Mouse (Mus musculus) heart, embryonic 12.5 days (tissue): ENCODE measurements around the gene Insl3. TPM values are rescaled to one million over a fixed set of nuclear protein-coding genes. Genes with fewer than 3 reads are reported as not detected.
A peak's percentile ranks its signal among the peaks of the same experiment; 100 is the strongest.

Experiments used
- ATAC-seq: fragments of 200-750 bp; cut with Nextera tagmentation; 2 replicates; pipeline ENCODE4 v1.8.0; 2017; ENCODE audit warnings: moderate TSS enrichment, moderate library complexity; ENCODE audit not compliant: insufficient number of reproducible peaks, low FRiP score
- H3K27ac ChIP-seq: fragments of 300-500 bp; sonication (generic); 2 replicates; pipeline ENCODE4 v1.5.1; 2016; ENCODE audit warnings: mild to moderate bottlenecking, moderate library complexity; ENCODE audit not compliant: poor library complexity, severe bottlenecking
- H3K27me3 ChIP-seq: fragments of 300-500 bp; sonication (generic); replicated peaks from 2 replicates; pipeline ENCODE4 v1.6.1; 2016; ENCODE audit warnings: mild to moderate bottlenecking, moderate library complexity
- H3K36me3 ChIP-seq: fragments of 300-500 bp; sonication (generic); 2 replicates; pipeline ENCODE4 v1.6.1; 2016; ENCODE audit warnings: mild to moderate bottlenecking, moderate library complexity
- H3K4me1 ChIP-seq: fragments of 300-500 bp; sonication (generic); replicated peaks from 2 replicates; pipeline ENCODE4 v1.6.1; 2016; ENCODE audit warnings: mild to moderate bottlenecking
- H3K4me2 ChIP-seq: fragments of 300-500 bp; sonication (generic); 2 replicates; pipeline ENCODE4 v1.6.1; 2016; ENCODE audit warnings: mild to moderate bottlenecking, moderate library complexity
- H3K4me3 ChIP-seq: fragments of 300-500 bp; sonication (generic); 2 replicates; pipeline ENCODE4 v1.5.1; 2016; ENCODE audit warnings: mild to moderate bottlenecking
- H3K9ac ChIP-seq: fragments of 300-500 bp; sonication (generic); 2 replicates; pipeline ENCODE4 v1.6.1; 2016; ENCODE audit warnings: mild to moderate bottlenecking, moderate library complexity
- H3K9me3 ChIP-seq: fragments of 300-500 bp; sonication (generic); replicated peaks from 2 replicates; pipeline ENCODE4 v1.6.1; 2016; ENCODE audit warnings: mild to moderate bottlenecking, moderate library complexity
- WGBS: fragments of 180-500 bp; shearing (Covaris S2); methylation state at CpG from one replicate; pipeline ENCODE4 v1.1.7; 2016; 5-methylcytosine and 5-hydroxymethylcytosine counted together
- polyA plus RNA-seq: library from polyadenylated mRNA; unstranded; fragments of >200 nt; fragmentation: Nextera tagmentation; extraction: Ambion mirVana; gene quantifications from 2 replicates; pipeline ENCODE4 v1.2.1, GENCODE M21; 2016

Insl3 gene
- polyA plus RNA-seq, result 2.0 and 2.4 TPM in 2 replicates

DNA sequence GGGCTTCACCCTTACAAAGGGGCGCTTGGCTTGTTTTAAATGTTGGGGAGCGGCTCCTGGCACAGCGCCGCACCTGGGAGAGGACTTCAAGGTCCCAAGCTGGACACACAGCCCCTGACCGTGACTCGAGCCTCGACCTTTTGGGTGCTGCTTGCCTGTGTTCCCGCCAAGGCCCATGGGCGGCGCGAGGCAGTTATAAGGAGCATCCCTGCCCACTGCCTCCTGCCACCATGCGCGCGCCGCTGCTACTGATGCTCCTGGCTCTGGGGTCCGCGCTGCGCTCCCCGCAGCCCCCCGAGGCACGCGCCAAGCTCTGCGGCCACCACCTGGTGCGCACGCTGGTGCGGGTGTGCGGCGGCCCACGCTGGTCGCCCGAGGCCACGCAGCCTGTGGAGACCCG, at the start of gene Insl3:
Insl3 (plus strand) TSS at position 187 of the 400 bp plus-strand sequence.
- H3K27ac ChIP-seq, result no peak within 1 kb of the TSS
- H3K4me3 ChIP-seq, result no peak within 1 kb of the TSS
- H3K27me3 ChIP-seq, result peaks cover 100% of the 10 kb centered on the region
- H3K9ac ChIP-seq, result no peak within 1 kb of the TSS
- peaks cover 29% of the 10 kb centered on the region for H3K4me1 ChIP-seq
- H3K4me2 ChIP-seq, result no peak within 1 kb of the TSS
- ATAC-seq, result no peak
- WGBS, result 6% methylated on average over 33 of the region's 33 CpGs
- no peaks in the 10 kb centered on the region; the same call in 1 of the 2 replicates for H3K9me3 ChIP-seq
- no peaks in the 10 kb centered on the region for H3K36me3 ChIP-seq

GRCm38 (mm10) chr8:71639318-71639717, 49.7 kb upstream of the Insl3 start:
- H3K4me2 ChIP-seq, result no peak overlapping the region
- H3K9me3 ChIP-seq, result no peaks in the 10 kb centered on the region
- no peak overlapping the region for H3K4me3 ChIP-seq
- ATAC-seq, result no peak
- H3K9ac ChIP-seq, result no peak overlapping the region
- peaks cover 26% of the 10 kb centered on the region for H3K27me3 ChIP-seq
- no peaks in the 10 kb centered on the region for H3K36me3 ChIP-seq
- WGBS, result 73% methylated on average over 4 of the region's 4 CpGs
- no peak overlapping the region for H3K27ac ChIP-seq
- H3K4me1 ChIP-seq, result 0 out of 2 replicates have a peak, but pooled peaks cover 4% of the 10 kb centered on the region

DNA sequence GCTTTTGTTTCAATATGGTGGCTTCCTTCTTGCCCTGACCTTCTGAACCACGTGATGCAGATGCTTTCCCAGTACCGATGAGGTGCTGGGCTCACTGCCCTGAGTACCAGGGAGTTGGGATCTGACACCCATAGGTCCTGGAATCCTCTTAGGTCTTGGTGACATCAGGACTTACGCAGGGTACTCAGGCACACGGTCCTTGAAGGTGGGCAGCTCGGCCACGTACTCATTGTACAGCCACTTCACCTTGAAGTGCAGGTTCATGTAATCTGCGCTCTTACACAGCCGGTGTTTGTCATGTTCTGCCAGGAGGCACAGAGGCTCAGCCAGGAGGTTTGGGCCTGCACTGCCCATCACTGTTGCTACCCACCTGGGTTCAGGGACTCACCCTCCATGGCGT, 43.5 kb upstream of the Insl3 start:
- Histone ChIP-seq H3K9me3 (no peaks in the 10 kb centered on the region), H3K4me2 (no peak overlapping the region), H3K4me3 (no peak overlapping the region), H3K36me3 (no peaks in the 10 kb centered on the region), H3K27me3 (peaks cover 11% of the 10 kb centered on the region), H3K27ac (no peak overlapping the region), H3K9ac (no peak overlapping the region), H3K4me1 (no peaks in the 10 kb centered on the region)
- no peak for ATAC-seq
- 75% methylated on average over 9 of the region's 9 CpGs for WGBS

DNA sequence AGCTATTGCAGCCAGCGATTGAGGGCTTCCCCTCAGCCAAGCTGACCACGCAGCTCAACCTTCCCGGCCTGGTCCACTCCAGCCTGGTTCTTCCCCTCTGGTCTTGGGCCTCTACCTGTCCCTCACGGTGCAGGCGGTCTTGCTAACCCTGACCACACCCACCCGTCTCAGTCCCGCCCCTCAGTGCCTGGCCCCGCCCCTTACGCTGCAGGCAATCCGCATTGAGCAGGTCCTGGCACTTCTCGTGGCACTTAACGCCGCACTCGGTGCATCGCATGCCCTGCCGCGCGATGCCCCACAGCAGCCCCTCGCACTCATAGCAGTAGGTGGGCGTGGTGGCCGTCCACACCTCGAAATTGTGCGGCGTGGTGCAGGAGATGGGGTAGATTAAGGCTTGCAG, 34.4 kb upstream of the Insl3 start:
- no peak overlapping the region for H3K9ac ChIP-seq
- peak overlapping the region; percentile 15; the same call in 1 of the 2 replicates for H3K4me3 ChIP-seq
- peaks cover 90% of the 10 kb centered on the region for H3K27me3 ChIP-seq
- H3K4me1 ChIP-seq, result peaks cover 5% of the 10 kb centered on the region
- H3K4me2 ChIP-seq, result peak overlapping the region; percentile 45
- H3K27ac ChIP-seq, result no peak overlapping the region
- no peaks in the 10 kb centered on the region for H3K36me3 ChIP-seq
- ATAC-seq, result peak; percentile 16; the same call in 1 of the 2 replicates
- H3K9me3 ChIP-seq, result no peaks in the 10 kb centered on the region
- 3% methylated on average over 24 of the region's 24 CpGs for WGBS

GRCm38 (mm10) chr8:71657816-71658215, 31.2 kb upstream of the Insl3 start:
- H3K27ac ChIP-seq, result no peak overlapping the region
- peaks cover 7% of the 10 kb centered on the region for H3K4me1 ChIP-seq
- no peak overlapping the region for H3K9ac ChIP-seq
- WGBS, result 25% methylated on average over 9 of the region's 9 CpGs
- no peak overlapping the region for H3K4me2 ChIP-seq
- no peak for ATAC-seq
- no peaks in the 10 kb centered on the region for H3K9me3 ChIP-seq
- H3K4me3 ChIP-seq, result no peak overlapping the region
- H3K36me3 ChIP-seq, result no peaks in the 10 kb centered on the region
- H3K27me3 ChIP-seq, result peaks cover 98% of the 10 kb centered on the region

GRCm38 (mm10) chr8:71658515-71659049, 30.4 kb upstream of the Insl3 start:
- Histone ChIP-seq H3K4me2 (no peak overlapping the region), H3K36me3 (no peaks in the 10 kb centered on the region), H3K9ac (no peak overlapping the region), H3K4me1 (peaks cover 7% of the 10 kb centered on the region), H3K27ac (no peak overlapping the region), H3K4me3 (no peak overlapping the region), H3K27me3 (peaks cover 98% of the 10 kb centered on the region), H3K9me3 (no peaks in the 10 kb centered on the region)
- 27% methylated on average over 17 of the region's 17 CpGs for WGBS
- ATAC-seq, result no peak

DNA sequence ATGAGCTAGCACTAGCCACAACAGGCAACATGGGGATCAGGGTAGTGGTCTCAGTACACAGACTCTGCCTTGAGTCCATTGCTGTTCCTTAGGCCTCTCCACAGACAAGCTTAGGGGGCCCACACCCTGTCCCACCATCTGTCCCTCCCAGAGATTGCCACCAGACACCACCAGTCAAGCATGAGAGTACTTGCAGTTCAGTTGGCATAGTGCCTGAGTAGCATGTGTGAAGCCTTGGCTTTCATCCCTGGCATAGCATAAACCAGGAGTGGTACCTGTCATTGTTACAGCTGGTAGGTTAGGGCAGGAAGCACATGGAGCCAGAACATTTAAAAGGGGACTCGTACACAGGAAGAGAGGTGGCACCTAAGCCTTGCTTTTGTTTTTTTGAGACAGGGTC, 29.3 kb upstream of the Insl3 start:
- no peak overlapping the region for H3K4me2 ChIP-seq
- H3K9ac ChIP-seq, result no peak overlapping the region
- no peaks in the 10 kb centered on the region for H3K9me3 ChIP-seq
- H3K4me1 ChIP-seq, result peaks cover 3% of the 10 kb centered on the region
- H3K36me3 ChIP-seq, result no peaks in the 10 kb centered on the region
- H3K27ac ChIP-seq, result no peak overlapping the region
- peaks cover 96% of the 10 kb centered on the region for H3K27me3 ChIP-seq
- 52% methylated on average over 1 of the region's 1 CpGs for WGBS
- no peak overlapping the region for H3K4me3 ChIP-seq
- no peak for ATAC-seq

GRCm38 (mm10) chr8:71660325-71661120, 28.5 kb upstream of the Insl3 start:
- H3K27me3 ChIP-seq, result peaks cover 88% of the 10 kb centered on the region
- 0 out of 2 replicates have a peak, but pooled peaks have one; percentile 20 for ATAC-seq
- H3K4me3 ChIP-seq, result no peak overlapping the region
- 8% methylated on average over 36 of the region's 36 CpGs for WGBS
- H3K4me2 ChIP-seq, result no peak overlapping the region
- H3K9ac ChIP-seq, result no peak overlapping the region
- no peaks in the 10 kb centered on the region for H3K36me3 ChIP-seq
- peaks cover 9% of the 10 kb centered on the region; the same call in 1 of the 2 replicates for H3K4me1 ChIP-seq
- no peaks in the 10 kb centered on the region for H3K9me3 ChIP-seq
- H3K27ac ChIP-seq, result no peak overlapping the region

DNA sequence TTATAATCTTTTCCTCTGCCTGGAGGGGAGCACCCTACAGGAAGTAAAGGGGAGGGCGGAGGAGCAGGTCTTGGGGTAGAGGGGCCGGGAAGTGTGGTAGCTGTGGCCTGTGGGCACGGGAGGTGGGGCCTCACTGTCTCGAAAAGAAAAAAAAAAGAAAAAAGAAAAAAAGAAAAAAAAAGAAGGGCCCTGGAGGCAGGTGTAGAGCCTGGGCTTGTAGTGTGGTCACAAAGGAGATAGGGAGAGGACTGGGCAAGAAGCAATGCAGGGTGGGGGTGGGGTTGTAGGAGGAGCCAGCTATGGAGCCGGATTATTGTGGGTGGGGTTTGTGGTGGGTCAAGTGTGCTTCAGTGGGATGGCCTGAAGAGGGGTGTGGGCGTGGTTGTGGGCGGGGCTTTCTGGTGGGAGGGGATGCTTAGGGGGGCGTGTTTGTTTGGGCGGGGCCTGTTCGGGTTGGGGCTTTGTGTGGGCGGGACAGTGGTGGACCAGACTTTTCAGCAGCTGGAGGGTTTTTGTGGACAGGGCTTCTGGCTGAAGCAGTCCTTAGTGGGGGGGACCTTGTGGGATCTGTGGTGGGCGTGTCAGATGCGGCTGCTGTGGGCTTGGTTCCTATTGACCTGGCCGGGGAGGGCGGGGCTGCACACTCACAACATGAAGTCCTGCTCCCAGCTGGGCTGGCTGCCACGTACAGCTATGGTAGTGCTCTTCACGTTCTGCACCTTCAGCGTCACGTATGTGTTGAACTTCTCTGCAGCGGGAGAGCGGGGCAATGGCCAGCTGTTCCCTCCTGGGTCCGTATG, 23.5 kb upstream of the Insl3 start:
- peaks cover 38% of the 10 kb centered on the region for H3K27me3 ChIP-seq
- H3K27ac ChIP-seq, result no peak overlapping the region
- H3K9me3 ChIP-seq, result no peaks in the 10 kb centered on the region
- peak overlapping the region; percentile 8; the same call in 1 of the 2 replicates for H3K9ac ChIP-seq
- H3K4me2 ChIP-seq, result peak overlapping the region; percentile 61
- peaks cover 47% of the 10 kb centered on the region for H3K4me1 ChIP-seq
- no peaks in the 10 kb centered on the region for H3K36me3 ChIP-seq
- H3K4me3 ChIP-seq, result peak overlapping the region; percentile 21
- 5% methylated on average over 22 of the region's 22 CpGs for WGBS
- peak; percentile 58 for ATAC-seq

- no peaks in the 10 kb centered on the region for H3K36me3 ChIP-seq
- peaks cover 56% of the 10 kb centered on the region for H3K4me1 ChIP-seq
- H3K4me2 ChIP-seq, result no peak overlapping the region
- no peak for ATAC-seq
- H3K4me3 ChIP-seq, result no peak overlapping the region
- no peaks in the 10 kb centered on the region for H3K9me3 ChIP-seq
- 52% methylated on average over 1 of the region's 1 CpGs for WGBS
- no peak overlapping the region for H3K27ac ChIP-seq
- H3K27me3 ChIP-seq, result peaks cover 26% of the 10 kb centered on the region
- no peak overlapping the region; the same call in 1 of the 2 replicates for H3K9ac ChIP-seq
These were observed 22.2 kb upstream of the Insl3 start for GRCm38 (mm10) chr8:71666855-71667254.

DNA sequence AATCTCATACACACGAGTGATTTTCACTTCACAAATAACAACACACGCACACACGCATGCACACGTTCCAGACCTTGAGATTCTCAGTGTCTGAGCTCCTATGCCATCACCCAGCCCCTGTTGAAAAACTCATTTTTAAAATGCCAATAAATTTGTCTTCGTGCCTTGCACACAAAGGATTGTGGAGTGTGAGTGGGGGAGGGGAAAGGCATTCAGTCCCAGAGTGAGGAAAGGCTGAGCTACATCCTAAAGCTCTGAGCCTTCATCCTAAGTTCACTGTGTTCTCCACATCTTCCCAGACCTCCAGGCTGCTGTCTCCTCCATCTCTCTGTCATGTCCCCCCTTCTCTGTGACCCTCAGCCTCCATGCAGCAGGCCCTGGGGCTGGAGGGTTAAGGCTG, 21.8 kb upstream of the Insl3 start:
- Histone ChIP-seq H3K36me3 (no peaks in the 10 kb centered on the region), H3K4me1 (peaks cover 56% of the 10 kb centered on the region), H3K27ac (peak overlapping the region; percentile 81), H3K9ac (peak overlapping the region; percentile 60), H3K27me3 (peaks cover 22% of the 10 kb centered on the region), H3K4me2 (peak overlapping the region; percentile 66; the same call in 1 of the 2 replicates), H3K9me3 (no peaks in the 10 kb centered on the region), H3K4me3 (no peak overlapping the region)
- no peak for ATAC-seq
- WGBS, result 67% methylated on average over 5 of the region's 5 CpGs
